Mouse (Mus musculus): ENCODE data around the gene Cadm4.
"Not testable (repeated sequence)": the region's sequence is repeated elsewhere in the genome, so short reads cannot be mapped to it uniquely, and the experiment has no call there.

Gene Cadm4

DNA sequence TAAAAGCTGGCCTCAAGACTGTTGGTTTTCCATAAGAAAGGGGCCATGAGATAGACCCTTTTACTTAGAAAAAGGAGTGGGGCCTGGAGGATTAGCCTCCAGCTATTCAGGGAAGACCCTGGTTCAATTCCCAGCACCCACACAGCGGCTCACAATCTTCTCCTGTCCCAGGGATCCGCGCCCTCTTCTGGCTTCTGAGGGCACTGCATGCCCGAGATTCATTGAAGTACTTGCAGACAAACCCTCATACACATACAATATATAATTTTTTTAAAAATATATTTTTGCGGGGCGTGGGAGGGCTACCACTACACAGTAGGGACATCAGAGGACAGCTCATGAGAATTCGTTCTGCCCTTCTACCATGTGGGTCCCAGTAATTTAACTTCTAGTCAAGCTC lies 19.1 kb downstream of the Cadm4 start:
- DNase-seq (ENCODE audit: low spot score in 2 of 2), result peak in 1 of 2 experiments; percentile 44

DNA sequence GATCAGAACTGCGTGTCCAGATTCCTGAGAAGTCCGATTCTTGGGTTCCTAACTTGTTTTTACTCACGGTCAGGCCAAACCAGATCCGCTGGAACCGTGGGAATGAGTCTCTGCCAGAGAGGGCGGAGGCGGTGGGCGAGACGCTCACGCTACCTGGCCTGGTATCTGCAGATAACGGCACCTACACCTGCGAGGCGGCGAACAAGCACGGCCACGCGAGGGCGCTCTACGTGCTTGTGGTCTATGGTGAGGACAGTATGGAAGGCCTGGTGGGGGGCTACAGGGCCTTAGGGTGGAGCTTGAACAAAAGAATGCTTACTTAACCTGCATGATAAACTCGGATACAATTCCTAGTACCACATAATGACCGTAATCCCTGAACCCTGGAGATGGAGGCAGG lies 19.7 kb downstream of the Cadm4 start:
- peak in 1 of 2 experiments; percentile 32 for DNase-seq (ENCODE audit: low spot score in 2 of 2)

- no peak for DNase-seq (ENCODE audit: low spot score in 2 of 2)
These were observed 22.2 kb downstream of the Cadm4 start for GRCm38 (mm10) chr7:24504004-24504403.

DNA sequence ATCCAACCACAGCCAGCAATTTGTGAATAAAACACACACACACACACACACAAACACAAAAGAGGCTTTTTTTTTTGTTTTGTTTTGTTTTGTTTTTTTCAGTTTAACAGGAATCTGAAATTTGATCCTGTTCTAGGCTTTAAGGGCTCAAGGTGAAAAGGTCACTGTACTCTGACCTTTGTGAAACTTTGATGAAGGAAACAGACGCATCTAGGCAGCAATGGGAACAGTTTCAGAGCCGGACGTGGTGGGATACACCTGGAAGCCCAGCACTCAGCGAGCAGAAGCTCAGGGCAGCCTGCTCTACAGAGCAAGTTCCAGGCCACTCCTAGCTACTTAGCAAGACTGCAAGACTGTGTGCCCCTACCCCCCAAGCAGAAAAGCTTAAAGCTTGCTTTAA lies 23.0 kb downstream of the Cadm4 start:
- DNase-seq (ENCODE audit: low spot score in 2 of 2), result no peak

DNA sequence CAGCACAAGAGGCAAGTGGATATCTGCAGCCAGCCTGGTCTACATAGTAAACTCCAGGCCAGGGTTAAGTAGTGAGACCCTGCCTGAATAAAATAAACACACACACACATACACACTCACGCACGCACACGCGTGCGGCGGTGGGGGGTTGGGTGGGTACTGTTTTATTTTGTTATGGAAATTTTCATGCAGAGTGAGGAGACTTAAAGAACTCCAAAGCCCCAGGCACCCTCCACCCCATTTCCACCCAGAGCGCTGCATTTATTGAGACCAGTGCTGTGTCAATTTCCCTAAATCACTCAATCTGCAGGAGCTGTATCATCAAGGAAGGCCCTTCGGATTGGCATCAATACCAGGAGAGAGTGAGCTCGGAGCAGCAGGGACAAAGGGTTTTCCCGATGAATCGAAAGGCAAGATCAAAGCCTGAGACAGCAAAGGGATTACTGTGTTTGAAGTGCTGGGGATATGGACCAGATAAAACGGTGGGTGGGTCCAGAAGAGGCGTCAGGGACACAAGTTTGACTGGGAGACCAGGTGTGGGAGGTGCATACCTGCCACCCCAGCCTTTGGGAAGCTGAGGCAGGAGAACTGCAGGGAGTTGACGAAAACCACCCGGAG lies 23.7 kb downstream of the Cadm4 start:
- DNase-seq (ENCODE audit: low spot score in 2 of 2), result no peak

- no peak for DNase-seq (ENCODE audit: low spot score in 2 of 2)
These were observed 24.2 kb downstream of the Cadm4 start for GRCm38 (mm10) chr7:24506065-24506459.

GRCm38 (mm10) chr7:24506476-24506837 lies 24.6 kb downstream of the Cadm4 start:
- DNase-seq (ENCODE audit: low spot score in 2 of 2), result no peak

DNA sequence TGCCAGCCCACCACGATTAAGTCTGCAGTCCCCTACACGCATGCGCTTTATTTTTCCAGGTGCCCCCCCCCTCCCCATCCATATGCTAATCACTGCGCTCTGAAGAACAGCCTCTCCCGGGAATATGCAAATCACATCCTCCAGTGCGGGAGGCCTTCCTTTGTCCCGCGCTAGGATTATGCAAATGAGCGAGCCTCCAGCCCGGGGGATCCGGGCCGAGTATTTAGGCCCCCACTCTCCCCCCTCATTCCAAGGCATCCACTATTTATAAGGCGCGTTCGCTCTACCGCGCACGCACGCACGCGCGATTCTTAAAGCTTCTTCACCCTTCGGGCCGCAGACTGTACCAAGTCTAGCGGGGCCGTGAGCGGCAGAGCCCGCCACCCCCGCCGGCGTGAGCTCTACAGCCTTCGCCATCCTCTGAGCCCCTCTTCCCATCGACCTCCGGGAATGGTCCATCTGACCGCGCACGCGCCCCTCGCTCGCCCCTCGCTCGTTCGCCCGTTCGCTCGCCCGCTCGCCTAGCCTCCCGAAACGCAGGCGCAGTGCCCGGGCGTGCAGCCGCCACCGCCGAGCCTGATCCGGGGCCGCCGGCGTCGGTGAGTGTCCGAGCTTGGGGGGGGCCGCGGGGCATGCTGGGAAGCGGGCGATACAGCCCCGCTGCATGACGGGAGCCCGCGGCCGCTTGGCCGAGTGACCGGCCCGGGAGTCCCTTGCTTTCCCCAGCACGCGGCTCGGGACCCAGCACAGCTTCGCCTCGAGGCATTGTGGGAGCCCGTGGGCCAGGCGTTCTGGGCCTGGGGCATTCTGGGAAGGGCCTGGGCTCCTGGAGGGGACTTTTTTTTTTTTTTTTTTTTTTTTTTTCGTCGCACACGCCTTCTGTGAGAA lies 25.3 kb downstream of the Cadm4 start, which contains the start of gene Zfp428:
TSS of gene Zfp428 (plus strand) at position 169 of the 888 bp plus-strand sequence.
- DNase-seq (ENCODE audit: low spot score in 2 of 2), result peak; percentile 54 to 66

- no peak for DNase-seq (ENCODE audit: low spot score in 2 of 2)
These were observed 25.9 kb downstream of the Cadm4 start for GRCm38 (mm10) chr7:24507726-24508114.

GRCm38 (mm10) chr7:24512355-24512754 lies 30.5 kb downstream of the Cadm4 start, which contains the start of gene AC161166.1:
Gene AC161166.1, minus strand, starts transcription at chr7:24512455.
- no peak for DNase-seq (ENCODE audit: low spot score in 2 of 2)

GRCm38 (mm10) chr7:24516319-24516718 lies 34.5 kb downstream of the Cadm4 start:
- DNase-seq (ENCODE audit: low spot score in 2 of 2), result peak in 1 of 2 experiments; percentile 27

GRCm38 (mm10) chr7:24517077-24517476 lies 35.3 kb downstream of the Cadm4 start:
- DNase-seq (ENCODE audit: low spot score in 2 of 2), result no peak

- no peak for DNase-seq (ENCODE audit: low spot score in 2 of 2)
These were observed 35.8 kb downstream of the Cadm4 start for GRCm38 (mm10) chr7:24517654-24518053.

DNA sequence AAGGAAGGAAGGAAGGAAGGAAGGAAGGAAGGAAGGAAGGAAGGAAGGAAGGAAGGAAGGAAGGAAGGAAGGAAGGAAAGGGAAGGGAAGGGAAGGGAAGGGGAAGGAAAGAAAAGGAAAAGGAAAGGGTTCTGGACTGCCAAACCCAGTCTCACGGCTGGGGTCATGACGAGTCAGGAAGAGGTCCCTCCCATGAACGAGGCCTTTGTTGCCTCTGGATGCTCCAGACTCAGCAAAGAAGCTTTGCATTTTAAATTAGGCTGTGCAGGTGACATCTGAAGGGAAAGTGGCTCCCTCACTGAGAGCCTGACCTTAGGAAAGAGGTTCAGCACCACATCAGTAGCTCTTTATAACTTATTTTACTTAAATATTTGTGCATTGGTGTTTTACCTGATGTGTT lies 37.3 kb downstream of the Cadm4 start:
- DNase-seq (ENCODE audit: low spot score in 2 of 2), result no peak

DNA sequence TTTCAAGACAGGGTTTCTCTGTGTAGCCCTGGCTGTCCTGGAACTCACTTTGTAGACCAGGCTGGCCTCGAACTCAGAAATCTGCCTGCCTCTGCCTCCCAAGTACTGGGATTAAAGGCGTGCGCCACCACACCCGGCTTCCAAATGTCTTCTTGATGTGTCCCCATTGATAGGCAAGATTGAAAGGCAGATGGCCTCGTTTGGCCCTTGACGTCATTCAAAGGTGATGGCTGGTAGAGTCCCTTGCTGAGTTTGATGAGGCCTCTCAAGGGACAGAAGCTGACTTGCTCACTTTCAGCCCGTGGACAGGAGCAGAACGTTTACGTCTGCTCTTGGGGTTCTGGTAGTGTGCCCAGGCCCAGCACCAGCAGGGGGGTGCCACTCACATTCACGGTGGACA lies 38.2 kb downstream of the Cadm4 start:
- DNase-seq (ENCODE audit: low spot score in 2 of 2), result not testable (repeated sequence)

- DNase-seq (ENCODE audit: low spot score in 2 of 2), result no peak
These were observed 41.0 kb downstream of the Cadm4 start for GRCm38 (mm10) chr7:24522805-24523204.

DNA sequence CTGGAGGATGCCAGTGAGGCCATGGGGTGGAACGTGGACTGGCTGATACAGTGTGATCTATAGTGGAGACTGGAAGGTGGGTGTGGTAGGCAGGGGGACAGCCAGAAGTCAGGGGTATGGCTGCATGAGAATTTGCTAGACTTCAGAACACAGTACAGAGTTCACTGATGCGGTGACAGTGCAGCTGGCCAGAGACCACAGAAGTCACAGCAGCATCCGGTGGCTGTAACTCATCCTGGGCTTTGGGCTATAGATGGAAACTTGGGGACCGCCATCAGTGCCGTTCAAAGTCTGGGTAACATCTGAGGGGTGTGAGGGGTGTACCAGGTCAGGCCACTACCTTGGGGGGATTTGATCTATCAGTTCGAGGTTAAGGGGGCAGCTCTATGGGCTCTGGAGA lies 41.9 kb downstream of the Cadm4 start:
- DNase-seq (ENCODE audit: low spot score in 2 of 2), result no peak

- no peak for DNase-seq (ENCODE audit: low spot score in 2 of 2)
These were observed 43.2 kb downstream of the Cadm4 start for GRCm38 (mm10) chr7:24524978-24525377.

- DNase-seq (ENCODE audit: low spot score in 2 of 2), result no peak
These were observed 44.0 kb downstream of the Cadm4 start for GRCm38 (mm10) chr7:24525686-24526420.

- no peak for DNase-seq (ENCODE audit: low spot score in 2 of 2)
These were observed 47.0 kb downstream of the Cadm4 start for GRCm38 (mm10) chr7:24528861-24529260.

DNA sequence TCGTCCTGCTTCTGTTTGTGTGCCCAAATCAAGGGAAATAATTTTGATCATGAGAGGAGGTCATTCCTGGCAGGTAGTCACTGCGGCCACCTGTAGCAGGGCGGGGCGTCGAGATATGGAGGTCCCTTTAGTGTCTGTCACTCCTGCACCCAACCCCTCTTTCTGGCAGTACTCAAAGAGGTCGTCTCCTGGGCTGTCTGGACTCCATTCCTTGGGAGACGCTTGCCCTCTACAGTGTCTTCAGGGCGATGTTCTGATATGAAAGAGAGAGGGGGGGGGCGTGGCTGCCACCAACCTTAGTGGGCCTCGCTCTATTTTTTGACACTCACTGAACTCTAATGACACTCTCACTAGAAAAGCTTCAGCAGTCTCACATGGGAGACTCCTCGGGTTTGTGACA lies 47.8 kb downstream of the Cadm4 start:
- no peak for DNase-seq (ENCODE audit: low spot score in 2 of 2)
